Mouse (Mus musculus): Measurements from ENCODE around the gene Gm648. TPM values are rescaled to one million over a fixed set of nuclear protein-coding genes. Genes with fewer than 3 reads are reported as not detected.
"Not testable (repeated sequence)": the region's sequence is repeated elsewhere in the genome, so short reads cannot be mapped to it uniquely, and the experiment has no call there.

The Gm648 gene
- not detected in 2 replicates for polyA plus RNA-seq (2012; ENCODE audit: insufficient read depth, low replicate concordance)

GRCm38 (mm10) chrX:56549506-56549905, at the start of gene Gm648:
Gene Gm648, minus strand, starts transcription at chrX:56549606.
- no peaks in the 10 kb centered on the region for H3K9me3 ChIP-seq
- no peaks in the 10 kb centered on the region for H3K36me3 ChIP-seq (replicated peaks; ENCODE audit: low read length)
- H3K4me3 ChIP-seq (replicated peaks), result no peak within 1 kb of the TSS
- H3K4me1 ChIP-seq, result no peaks in the 10 kb centered on the region
- peaks cover 22% of the 10 kb centered on the region for H3K27me3 ChIP-seq (replicated peaks)
- no peak for TF ChIP-seq FLI1 (IDR thresholded peaks at IDR 0.05; ENCODE audit: low read length)
- no peak for TF ChIP-seq GATA1 (IDR thresholded peaks at IDR 0.05; ENCODE audit: borderline replicate concordance, low read length)

DNA sequence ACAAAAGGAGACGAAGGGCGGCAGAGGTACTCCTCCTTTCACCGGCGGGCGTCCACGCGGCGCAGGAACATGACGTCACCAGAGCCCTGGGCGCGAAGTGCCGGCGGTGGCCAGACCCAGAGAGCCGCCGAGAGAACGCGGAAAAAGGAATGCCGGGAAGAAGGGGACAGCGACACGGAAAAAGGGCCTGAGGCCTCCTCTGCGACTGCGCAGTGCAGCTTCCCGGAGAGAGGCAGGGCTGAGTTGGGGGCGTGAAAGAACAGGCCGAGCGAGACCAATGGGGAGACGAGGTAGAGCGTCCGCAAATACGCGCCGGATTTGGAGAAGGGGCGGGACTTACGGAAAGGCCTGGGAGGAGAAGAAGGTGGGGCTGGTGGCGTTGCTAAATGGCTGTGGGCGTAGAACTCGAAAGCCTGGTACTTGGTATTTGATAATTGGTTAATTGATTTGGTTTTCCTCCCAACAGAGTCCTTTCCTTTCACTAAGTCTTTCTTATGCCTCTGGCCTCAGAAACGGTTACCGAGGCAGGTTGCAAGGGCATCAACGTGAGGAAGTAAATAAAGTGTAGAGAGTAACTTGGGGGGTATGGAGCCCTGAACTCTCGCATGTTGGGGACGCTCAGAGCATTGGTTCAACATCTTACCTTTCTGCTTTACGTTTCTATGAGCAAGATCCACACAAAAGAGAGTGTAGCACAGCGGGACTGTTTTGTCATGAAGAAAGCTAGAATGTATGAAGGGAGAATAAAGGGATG, 48.7 kb upstream of the Gm648 start, which contains the start of gene Mmgt1:
Mmgt1 (minus strand) TSS at position 183 of the 754 bp plus-strand sequence.
- TF ChIP-seq FLI1 (IDR thresholded peaks at IDR 0.05; ENCODE audit: low read length), result no peak
- TF ChIP-seq GATA1 (IDR thresholded peaks at IDR 0.05; ENCODE audit: borderline replicate concordance, low read length), result no peak
- Histone ChIP-seq H3K27me3 (replicated peaks) (peaks cover 10% of the 10 kb centered on the region), H3K4me1 (peaks cover 17% of the 10 kb centered on the region), H3K4me3 (replicated peaks) (peak within 1 kb of the TSS; percentile 94), H3K9me3 (no peaks in the 10 kb centered on the region), H3K36me3 (replicated peaks; ENCODE audit: low read length) (peaks cover 12% of the 10 kb centered on the region)

DNA sequence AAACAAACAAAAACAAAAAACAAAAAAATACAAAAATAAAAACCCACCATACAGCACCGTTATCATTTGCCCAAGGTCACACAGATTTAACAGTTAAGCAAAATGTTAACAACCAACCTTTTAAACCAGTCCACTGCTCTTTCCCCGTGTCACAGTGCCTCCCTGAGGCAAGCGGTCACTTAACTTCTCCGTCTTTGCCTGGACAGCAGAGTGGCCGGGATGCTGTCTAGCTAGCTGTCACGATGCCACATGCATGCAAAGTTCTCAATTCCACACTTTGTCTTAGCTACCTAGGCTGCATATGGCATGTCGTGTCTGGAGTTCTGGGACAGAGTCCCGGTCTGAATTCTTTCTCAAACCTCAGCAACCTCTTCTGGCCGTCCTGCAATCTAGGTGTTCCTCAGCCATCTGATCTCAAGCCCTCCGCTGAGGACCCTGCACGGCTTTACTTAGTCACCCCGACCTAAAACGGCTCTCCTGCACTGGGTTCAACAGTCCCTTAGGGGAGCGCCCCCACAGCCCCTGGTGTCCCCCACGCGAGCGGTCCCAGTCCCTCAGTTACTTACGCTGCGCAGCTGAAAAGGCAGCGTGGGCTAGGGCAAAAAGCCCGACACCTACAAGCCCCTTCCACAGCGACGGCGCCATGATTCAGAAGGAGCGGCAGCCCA, 47.9 kb upstream of the Gm648 start:
- Histone ChIP-seq H3K9me3 (no peaks in the 10 kb centered on the region), H3K36me3 (replicated peaks; ENCODE audit: low read length) (peaks cover 13% of the 10 kb centered on the region), H3K4me1 (peaks cover 17% of the 10 kb centered on the region), H3K27me3 (replicated peaks) (peaks cover 10% of the 10 kb centered on the region), H3K4me3 (replicated peaks) (peak overlapping the region; percentile 94)
- TF ChIP-seq FLI1 (IDR thresholded peaks at IDR 0.05; ENCODE audit: low read length) (no peak), GATA1 (IDR thresholded peaks at IDR 0.05; ENCODE audit: borderline replicate concordance, low read length) (no peak)

- Histone ChIP-seq H3K9me3 (no peaks in the 10 kb centered on the region), H3K36me3 (replicated peaks; ENCODE audit: low read length) (no peaks in the 10 kb centered on the region), H3K27me3 (replicated peaks) (peaks cover 3% of the 10 kb centered on the region), H3K4me1 (no peaks in the 10 kb centered on the region), H3K4me3 (replicated peaks) (no peak overlapping the region)
- TF ChIP-seq GATA1 (IDR thresholded peaks at IDR 0.05; ENCODE audit: borderline replicate concordance, low read length) (no peak), FLI1 (IDR thresholded peaks at IDR 0.05; ENCODE audit: low read length) (no peak)
These were observed 28.8 kb upstream of the Gm648 start for GRCm38 (mm10) chrX:56578200-56578599.

DNA sequence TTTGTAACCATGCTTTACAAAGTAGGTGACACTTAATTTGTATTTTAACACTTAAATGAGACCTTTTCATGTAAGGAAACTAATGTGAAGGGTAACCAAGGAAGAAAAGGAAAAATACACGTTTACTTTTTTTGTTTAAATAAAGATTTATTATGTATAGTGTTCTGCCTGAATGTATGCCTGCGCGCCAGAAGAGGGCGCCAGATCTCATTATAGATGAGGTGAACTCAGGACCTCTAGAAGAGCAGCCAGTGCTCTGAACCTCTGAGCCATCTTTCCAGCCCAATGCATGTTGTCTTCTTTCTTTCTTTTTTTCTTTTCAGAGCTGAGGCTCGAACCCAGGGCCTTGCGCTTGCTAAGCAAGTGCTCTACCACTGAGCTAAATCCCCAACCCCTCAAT, 23.1 kb upstream of the Gm648 start:
- Histone ChIP-seq H3K36me3 (replicated peaks; ENCODE audit: low read length) (no peaks in the 10 kb centered on the region), H3K4me3 (replicated peaks) (no peak overlapping the region), H3K9me3 (no peaks in the 10 kb centered on the region), H3K4me1 (no peaks in the 10 kb centered on the region), H3K27me3 (replicated peaks) (peaks cover 14% of the 10 kb centered on the region)
- TF ChIP-seq GATA1 (IDR thresholded peaks at IDR 0.05; ENCODE audit: borderline replicate concordance, low read length), result no peak
- TF ChIP-seq FLI1 (IDR thresholded peaks at IDR 0.05; ENCODE audit: low read length), result no peak

GRCm38 (mm10) chrX:56553584-56553983, 4.2 kb upstream of the Gm648 start:
- no peak overlapping the region for H3K4me3 ChIP-seq (replicated peaks)
- peaks cover 5% of the 10 kb centered on the region for H3K27me3 ChIP-seq (replicated peaks)
- H3K9me3 ChIP-seq, result no peaks in the 10 kb centered on the region
- H3K36me3 ChIP-seq (replicated peaks; ENCODE audit: low read length), result no peaks in the 10 kb centered on the region
- TF ChIP-seq GATA1 (IDR thresholded peaks at IDR 0.05; ENCODE audit: borderline replicate concordance, low read length) (no peak), FLI1 (IDR thresholded peaks at IDR 0.05; ENCODE audit: low read length) (no peak)
- no peaks in the 10 kb centered on the region for H3K4me1 ChIP-seq

DNA sequence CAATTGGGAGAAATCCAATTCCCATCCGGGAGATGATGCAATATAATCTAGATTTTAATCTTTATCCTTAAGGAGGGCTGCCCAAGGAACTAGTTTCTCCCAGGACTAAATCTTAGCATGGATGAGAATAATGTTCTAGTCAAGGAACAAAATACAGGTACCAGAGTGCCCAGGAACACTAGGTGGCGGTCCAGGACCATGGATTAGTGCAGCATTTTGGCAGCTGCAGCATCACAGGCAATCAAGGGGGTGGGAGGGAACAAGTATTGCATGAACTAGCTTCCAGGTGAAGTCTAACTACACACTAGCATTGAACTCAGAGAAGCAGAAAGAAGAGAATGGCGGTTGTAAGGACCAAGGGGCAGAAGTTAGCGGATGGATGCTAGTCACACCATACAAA, 12.2 kb downstream of the Gm648 start:
- TF ChIP-seq FLI1 (IDR thresholded peaks at IDR 0.05; ENCODE audit: low read length) (no peak), GATA1 (IDR thresholded peaks at IDR 0.05; ENCODE audit: borderline replicate concordance, low read length) (no peak)
- H3K27me3 ChIP-seq (replicated peaks), result peaks cover 10% of the 10 kb centered on the region
- no peaks in the 10 kb centered on the region for H3K4me1 ChIP-seq
- no peak overlapping the region for H3K4me3 ChIP-seq (replicated peaks)
- no peaks in the 10 kb centered on the region for H3K36me3 ChIP-seq (replicated peaks; ENCODE audit: low read length)
- no peaks in the 10 kb centered on the region for H3K9me3 ChIP-seq

DNA sequence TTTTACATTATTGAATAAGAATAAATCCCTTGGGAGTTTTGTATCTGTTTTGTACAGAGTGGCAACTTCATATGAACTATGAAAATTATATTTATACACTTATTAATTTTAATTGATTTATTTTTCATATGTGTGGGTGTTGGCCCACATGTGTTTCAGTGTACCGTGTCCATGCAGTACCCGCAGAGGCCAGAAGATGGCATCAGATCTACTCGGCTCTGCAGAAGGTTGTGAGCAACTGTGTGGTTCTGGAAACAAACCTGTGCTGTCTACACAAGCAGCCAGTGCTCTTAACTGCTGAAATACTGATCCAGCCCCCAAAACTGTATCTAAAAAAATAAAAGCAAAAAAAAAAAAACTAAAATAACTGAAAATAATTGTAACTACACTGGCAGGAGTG, 18.1 kb downstream of the Gm648 start:
- H3K9me3 ChIP-seq, result no peaks in the 10 kb centered on the region
- H3K4me3 ChIP-seq (replicated peaks), result no peak overlapping the region
- no peak for TF ChIP-seq GATA1 (IDR thresholded peaks at IDR 0.05; ENCODE audit: borderline replicate concordance, low read length)
- no peak for TF ChIP-seq FLI1 (IDR thresholded peaks at IDR 0.05; ENCODE audit: low read length)
- H3K36me3 ChIP-seq (replicated peaks; ENCODE audit: low read length), result no peaks in the 10 kb centered on the region
- H3K4me1 ChIP-seq, result no peaks in the 10 kb centered on the region
- H3K27me3 ChIP-seq (replicated peaks), result peaks cover 6% of the 10 kb centered on the region

GRCm38 (mm10) chrX:56524442-56524841, 25.0 kb downstream of the Gm648 start, which contains the start of gene Gm10477:
Gene Gm10477, plus strand, starts transcription at chrX:56524742.
- not testable (repeated sequence) for H3K4me1 ChIP-seq; H3K36me3 ChIP-seq (replicated peaks; ENCODE audit: low read length); H3K4me3 ChIP-seq (replicated peaks); H3K9me3 ChIP-seq
- H3K27me3 ChIP-seq (replicated peaks), result peaks cover 11% of the 10 kb centered on the region

DNA sequence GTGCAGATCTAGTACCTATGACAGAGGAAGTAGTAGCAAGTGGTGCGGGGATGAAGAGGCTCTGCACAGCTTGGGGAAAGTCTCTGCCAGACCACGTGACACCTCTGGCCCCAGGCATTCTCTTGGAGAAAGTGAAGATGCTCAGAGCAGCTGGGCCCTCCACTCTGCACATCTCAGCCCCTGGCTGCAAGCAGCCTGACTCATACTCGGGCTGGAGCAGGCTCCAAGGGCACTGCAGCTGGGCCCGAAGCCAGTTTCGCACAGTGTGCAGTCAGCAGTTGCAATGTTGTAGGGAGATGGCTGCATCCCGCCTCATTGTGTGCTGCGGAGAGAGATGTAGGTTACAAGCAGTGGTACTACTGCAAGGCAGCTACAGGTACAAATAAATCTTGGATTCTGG, 52.2 kb downstream of the Gm648 start:
- peaks cover 3% of the 10 kb centered on the region for H3K27me3 ChIP-seq (replicated peaks)
- H3K9me3 ChIP-seq, result no peaks in the 10 kb centered on the region
- H3K36me3 ChIP-seq (replicated peaks; ENCODE audit: low read length), result peaks cover 75% of the 10 kb centered on the region
- peaks cover 2% of the 10 kb centered on the region; the same call in 1 of the 2 replicates for H3K4me1 ChIP-seq
- TF ChIP-seq FLI1 (IDR thresholded peaks at IDR 0.05; ENCODE audit: low read length), result no peak
- TF ChIP-seq GATA1 (IDR thresholded peaks at IDR 0.05; ENCODE audit: borderline replicate concordance, low read length), result no peak
- H3K4me3 ChIP-seq (replicated peaks), result no peak overlapping the region

Other genes with a start within 250 kb of the Gm648 start
- not detected in 2 replicates for gene Zfp449, start 203.2 kb downstream of the Gm648 start, polyA plus RNA-seq (2012; ENCODE audit: insufficient read depth, low replicate concordance)
- gene Smim10l2a, start 175.0 kb downstream of the Gm648 start, polyA plus RNA-seq (2012; ENCODE audit: insufficient read depth, low replicate concordance), result 1.5 TPM in 1 of 2 replicates, not detected in the other
- not detected in 2 replicates for gene Gm2174, start 101.6 kb downstream of the Gm648 start, polyA plus RNA-seq (2012; ENCODE audit: insufficient read depth, low replicate concordance)
- gene Ints6l, start 94.7 kb downstream of the Gm648 start, polyA plus RNA-seq (2012; ENCODE audit: insufficient read depth, low replicate concordance), result 2.8 TPM in 1 of 2 replicates, not detected in the other
- gene Gm10477, start 24.9 kb downstream of the Gm648 start, polyA plus RNA-seq (2012; ENCODE audit: insufficient read depth, low replicate concordance), result not detected in 2 replicates
- gene Mmgt1, start 48.5 kb upstream of the Gm648 start, polyA plus RNA-seq (2012; ENCODE audit: insufficient read depth, low replicate concordance), result 0.57 TPM in 1 of 2 replicates, not detected in the other
- gene Slc9a6, start 60.2 kb upstream of the Gm648 start, polyA plus RNA-seq (2012; ENCODE audit: insufficient read depth, low replicate concordance), result 41.0 and 51.9 TPM in 2 replicates
- 11.4 and 40.0 TPM in 2 replicates for gene Fhl1, start 182.2 kb upstream of the Gm648 start, polyA plus RNA-seq (2012; ENCODE audit: insufficient read depth, low replicate concordance)